Mouse (Mus musculus) cerebellum, adult 8-10 months (tissue): ENCODE measurements at regions not wholly inside any gene's neighbourhood (a gene's known extent, or its start where the extent isn't known, plus 50 kb on each side); places are given as distances from the start of the nearest gene placed in this dataset.

Experiments
- DNase-seq: peaks from one replicate; pipeline ENCODE4 v3.0.0; 2022

DNA sequence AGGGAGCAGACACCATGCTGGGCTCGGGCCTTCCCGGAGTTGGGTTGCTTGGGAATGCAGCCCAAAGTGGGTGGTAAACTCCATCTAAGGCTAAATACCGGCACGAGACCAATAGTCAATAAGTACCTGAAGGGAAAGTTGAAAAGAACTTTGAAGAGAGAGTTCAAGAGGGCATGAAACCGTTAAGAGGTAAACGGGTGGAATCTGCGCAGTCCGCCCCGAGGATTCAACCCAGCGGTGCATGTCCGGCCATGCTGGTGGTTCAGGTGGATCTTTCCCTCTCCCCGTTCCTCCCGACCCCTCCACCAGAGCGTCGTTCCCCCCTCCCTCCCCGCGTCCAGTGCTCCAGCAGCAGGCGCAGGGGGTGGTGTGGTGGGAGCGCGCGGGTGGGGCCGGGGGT is 179.1 kb upstream of the Arhgef26 start:
- peak; percentile 21 for DNase-seq

DNA sequence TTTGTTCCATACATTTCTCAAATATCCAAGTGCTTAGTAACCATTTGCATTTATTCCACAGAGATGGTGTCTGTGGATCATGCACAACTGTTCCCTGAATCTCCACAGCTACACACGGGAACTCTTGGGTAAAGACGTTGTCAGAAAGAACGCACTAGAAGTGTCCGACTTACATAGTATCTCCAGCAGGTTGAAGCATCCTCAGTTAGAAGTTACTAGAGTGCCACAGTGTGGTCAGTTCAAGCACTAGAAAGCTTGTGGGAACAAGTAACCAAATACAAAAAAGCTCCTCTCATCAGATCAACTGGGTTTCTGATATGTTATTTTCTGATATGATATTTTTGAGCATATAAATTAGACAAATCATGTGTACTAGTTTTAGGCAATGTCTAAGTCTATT is 167.5 kb upstream of the Arhgef26 start:
- no peak for DNase-seq

DNA sequence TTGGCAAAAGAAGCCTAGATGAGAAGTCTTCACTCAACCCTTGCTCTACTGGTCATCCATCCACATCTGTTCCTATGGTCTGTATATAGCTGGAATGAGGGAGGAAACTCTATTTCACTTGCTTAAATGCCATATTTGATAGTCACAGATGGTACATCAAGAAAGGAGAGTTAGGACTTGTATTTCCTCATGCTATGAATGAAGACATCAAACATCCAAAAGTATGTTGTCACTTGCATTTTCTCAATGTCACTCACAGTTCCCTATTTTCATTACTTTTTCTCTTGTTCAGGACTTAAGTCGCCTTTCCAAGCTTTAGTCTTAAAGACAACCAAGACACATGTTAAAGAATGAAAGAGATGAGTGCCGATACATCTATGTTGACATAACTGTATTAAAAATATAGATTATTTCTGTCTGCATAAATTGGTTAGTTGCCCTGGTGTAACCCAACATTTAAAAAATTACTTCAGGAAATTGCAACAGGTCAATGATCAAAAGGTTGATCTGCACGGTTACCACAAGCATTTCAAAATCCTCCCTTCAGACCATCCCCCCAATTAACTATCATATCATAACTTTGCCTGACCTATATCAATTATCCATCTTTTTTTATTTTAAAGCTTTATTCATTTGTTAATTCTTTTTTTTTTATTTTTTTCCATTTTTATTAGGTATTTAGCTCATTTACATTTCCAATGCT is 150.2 kb upstream of the Arhgef26 start:
- DNase-seq, result no peak

DNA sequence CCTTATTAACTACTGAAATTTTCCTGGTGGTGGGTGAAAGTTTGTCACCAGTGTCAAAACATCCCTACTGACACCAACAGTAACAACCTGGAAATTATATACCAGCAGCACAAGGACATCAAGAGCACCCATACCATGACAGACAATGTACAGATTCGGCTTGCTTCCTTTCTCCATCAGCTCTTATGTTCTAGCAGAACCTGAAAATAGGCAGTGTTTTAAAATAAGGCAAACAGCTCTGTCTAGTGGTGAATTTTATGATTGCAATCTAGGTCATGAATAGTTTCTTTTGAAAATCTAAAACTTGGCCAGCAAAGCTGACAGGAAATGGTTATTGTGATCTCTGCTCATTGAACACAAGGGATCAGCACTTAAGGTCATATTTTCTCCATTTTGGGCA is 145.7 kb upstream of the Arhgef26 start:
- no peak for DNase-seq

DNA sequence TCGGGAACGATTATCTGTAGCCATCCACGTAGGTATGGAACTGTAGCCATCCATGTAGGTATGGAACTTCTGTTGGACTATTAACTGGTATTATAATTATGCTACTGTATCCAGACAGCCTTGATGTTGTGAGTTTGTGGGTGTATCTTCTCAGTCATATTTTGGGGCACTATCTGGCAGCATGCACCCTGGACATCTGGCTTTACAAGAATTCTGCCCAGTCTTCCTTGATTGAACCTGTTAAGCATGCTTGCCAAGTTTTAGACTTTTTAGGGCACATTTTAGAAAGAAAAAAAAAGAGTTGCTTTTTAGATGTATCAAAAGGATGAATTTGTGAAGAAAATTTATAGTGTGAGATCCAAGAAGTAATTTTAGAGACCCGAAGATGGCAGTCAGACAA is 143.7 kb upstream of the Arhgef26 start:
- DNase-seq, result no peak

DNA sequence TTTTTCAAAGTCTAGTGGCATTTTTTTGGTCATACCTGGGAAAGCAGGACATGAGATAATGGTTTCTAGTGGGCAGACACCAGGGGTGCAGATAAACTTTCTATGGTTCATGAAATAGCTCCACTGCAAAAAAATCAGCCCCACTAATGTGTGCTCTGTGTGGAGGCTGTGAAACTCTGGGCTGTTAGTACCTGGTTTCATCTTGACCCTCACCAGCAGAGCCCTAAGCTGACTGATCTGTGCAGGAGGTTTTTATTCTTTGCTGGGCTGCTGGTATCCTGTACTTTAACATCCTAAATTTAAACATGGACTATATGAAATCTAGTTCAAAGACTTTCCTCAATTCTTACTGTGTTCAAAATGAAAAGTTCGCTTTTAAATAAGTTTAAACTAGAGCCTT is 141.5 kb upstream of the Arhgef26 start:
- no peak for DNase-seq

DNA sequence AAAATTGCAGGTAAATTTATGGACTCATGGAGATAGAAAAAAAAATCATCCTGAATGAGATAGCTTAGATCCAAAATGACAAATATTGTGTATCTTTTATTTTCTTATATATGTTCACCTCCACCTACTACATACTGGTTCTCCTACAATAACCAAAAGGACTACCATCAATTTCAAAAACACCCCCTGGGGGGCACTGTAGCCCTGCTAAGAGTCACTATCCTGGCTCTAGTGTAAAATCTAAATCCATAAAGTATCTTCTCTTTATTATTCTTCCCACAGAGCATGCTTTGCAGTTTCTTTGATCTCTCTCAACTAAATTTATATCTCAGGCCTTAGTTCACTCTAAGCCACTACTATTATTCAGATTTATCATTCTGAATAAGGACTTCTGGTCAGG is 122.3 kb upstream of the Arhgef26 start:
- DNase-seq, result peak; percentile 7

DNA sequence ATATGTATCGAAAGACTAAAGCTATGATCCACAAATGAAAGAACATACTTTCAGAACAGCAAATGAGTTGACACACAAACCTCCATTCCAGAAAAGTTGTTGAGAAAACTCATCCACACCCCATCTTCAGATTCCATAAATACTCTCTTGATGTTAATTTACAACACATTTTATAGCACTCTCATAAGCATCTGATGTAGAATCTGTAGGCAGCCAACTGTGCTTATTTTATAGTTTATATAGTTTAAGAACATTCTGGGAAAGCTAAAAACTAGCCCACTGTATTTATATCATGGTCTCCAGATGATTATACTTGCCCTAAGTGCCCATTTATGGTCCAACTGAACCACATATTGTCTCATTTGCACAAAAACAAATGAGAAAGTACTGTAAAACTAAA is 120.8 kb upstream of the Arhgef26 start:
- no peak for DNase-seq

DNA sequence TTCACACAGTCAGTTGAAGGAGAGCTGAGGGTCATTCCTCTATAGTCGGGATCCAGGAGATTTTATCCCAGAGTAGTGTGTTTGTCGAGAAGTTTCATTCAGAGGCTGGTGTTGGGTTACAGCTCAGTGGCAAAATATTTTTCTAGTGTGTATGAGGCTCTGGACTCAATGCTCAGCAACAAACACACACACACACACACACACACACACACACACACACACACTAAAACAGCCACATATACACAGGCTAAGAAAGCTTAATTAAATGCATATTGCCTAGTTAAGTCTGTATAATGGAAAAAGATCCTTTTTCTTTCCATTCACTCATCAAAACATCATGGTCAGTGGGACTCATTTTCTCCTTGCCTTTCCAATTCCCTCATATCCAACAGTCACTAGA is 110.4 kb upstream of the Arhgef26 start:
- DNase-seq, result no peak

DNA sequence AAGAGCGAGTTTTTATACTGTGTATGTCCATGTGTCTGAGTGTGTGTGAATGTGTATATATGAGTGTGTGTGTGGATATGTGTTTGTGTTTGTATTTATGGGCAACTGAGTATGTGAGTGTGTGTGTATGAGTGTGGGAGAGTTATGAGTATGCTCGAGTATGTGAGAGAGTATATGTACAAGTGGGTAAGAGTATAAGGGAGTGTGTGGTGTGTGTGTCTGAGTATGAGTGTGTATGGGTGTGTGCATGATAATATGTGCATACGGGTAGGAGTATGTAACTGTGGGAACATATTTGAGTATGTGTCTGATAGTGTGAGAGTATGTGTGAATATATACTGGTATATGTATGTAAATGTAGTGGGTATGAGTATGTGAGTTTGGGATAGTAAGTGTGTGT is 110.0 kb upstream of the Arhgef26 start:
- no peak for DNase-seq

DNA sequence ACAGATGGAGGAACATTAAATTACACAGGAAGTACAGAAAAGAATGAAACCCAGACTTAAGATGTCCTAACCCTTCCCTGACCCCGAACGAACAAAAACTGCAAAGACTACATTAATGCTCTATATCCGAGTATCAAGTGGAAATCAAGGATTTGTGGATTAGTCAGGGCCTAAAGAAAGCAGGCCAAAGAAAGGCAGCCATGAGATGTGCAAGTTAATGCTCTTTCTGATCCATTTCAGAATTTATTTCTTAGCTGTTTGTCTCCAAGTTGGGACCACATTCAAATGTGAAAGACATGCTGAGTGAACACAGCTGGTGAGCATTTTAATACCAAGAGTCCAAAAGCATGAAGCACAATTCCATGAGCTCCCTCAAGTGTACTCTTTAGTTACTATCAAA is 97.1 kb upstream of the Arhgef26 start:
- DNase-seq, result no peak

DNA sequence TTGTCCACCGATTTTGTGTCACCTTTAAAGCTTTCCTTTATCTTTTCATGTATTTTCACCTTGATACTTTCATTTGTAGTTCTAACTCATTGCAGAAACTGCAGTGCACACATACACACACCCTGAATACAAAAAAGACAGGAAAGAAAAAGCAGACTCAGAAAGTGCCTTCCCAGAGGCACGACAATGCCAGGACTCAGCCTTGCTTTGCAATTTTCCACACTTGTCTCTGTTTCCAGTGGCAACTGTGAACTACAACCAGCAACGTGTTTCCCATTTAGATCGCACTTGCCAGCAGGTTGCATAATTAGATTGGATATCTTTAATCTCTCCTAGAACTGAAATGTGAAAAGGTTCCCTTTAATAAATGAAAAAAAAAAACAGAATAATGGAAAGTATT is 66.4 kb upstream of the Arhgef26 start:
- DNase-seq, result no peak

DNA sequence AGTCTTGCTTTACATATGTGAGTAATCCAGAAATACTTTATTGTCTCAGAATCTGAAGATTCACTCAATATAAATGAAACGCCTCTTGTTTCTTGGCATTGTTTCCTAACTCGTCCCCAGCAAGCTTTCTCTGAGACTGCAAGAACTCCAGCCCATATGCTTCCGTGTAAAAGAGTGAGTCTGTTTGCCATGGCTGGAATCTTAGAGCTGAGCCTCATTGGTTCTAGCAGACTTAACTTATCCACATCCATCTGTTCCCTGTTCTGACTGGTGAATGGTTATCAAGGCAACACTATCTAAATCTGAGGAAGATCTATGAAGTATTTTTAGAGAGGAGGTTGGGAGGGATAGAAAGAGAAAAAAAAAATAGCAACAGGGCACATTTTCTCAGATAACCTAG is 59.9 kb upstream of the Arhgef26 start:
- DNase-seq, result no peak

DNA sequence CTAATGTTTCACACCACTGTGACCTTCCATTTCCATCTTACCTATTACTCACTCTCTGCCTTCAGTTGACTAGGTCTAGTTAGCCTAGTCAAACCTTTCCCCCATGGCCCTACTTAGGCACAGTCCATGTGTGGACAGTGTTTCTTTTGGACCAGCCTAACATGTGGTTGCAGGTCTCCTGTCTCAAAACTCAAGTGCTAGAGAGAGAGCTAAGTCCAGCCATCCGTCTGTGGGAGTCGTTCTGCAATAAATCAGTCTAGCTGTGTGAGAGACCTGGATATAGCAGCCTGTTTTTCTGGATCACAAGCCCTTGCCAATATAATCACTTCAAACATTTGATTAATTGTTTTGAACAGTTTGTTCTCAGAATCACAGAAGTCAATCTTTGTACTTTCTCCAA is 57.2 kb upstream of the Arhgef26 start:
- no peak for DNase-seq
